Mouse (Mus musculus) CH12.LX (cell line): ENCODE data around the gene Rassf2. TPM values are rescaled to one million over a fixed set of nuclear protein-coding genes. Genes with fewer than 3 reads are reported as not detected.
A peak's percentile ranks its signal among the peaks of the same experiment; 100 is the strongest.

Experiments
- DNase-seq: peaks from one replicate; pipeline ENCODE4 v3.0.0-alpha.2; 2013; ENCODE audit errors: extremely low read depth
- H3K27ac ChIP-seq: 2 replicates; pipeline ENCODE4 v1.5.1; 2012; ENCODE audit warnings: low read depth, mild to moderate bottlenecking, control low read depth, moderate library complexity; ENCODE audit not compliant: insufficient read depth
- H3K27me3 ChIP-seq: replicated peaks from 2 replicates; pipeline ENCODE3; 2012; ENCODE audit warnings: inconsistent platforms
- H3K36me3 ChIP-seq, 2 experiments: replicated peaks in 1 of 2; 2 replicates each; pipeline versions ENCODE3 to v1.6.1; 2012; ENCODE audit warnings: inconsistent platforms in 1 of 2, low read length in 1 of 2, mild to moderate bottlenecking in 1 of 2, mixed read lengths in 1 of 2, moderate library complexity in 1 of 2; ENCODE audit not compliant: control insufficient read depth in 1 of 2, insufficient read depth in 1 of 2
- H3K4me1 ChIP-seq, 2 experiments: 2 replicates each; pipeline ENCODE4 v1.6.1; 2012; ENCODE audit warnings: inconsistent platforms in 1 of 2, moderate library complexity in 1 of 2; ENCODE audit not compliant: insufficient read depth in 2 of 2, control insufficient read depth in 1 of 2
- H3K4me2 ChIP-seq: 2 replicates; pipeline ENCODE4 v1.6.1; 2012; ENCODE audit warnings: low read depth, mild to moderate bottlenecking, control low read depth; ENCODE audit not compliant: poor library complexity, insufficient read depth, severe bottlenecking
- H3K4me3 ChIP-seq, 3 experiments: fragments of 150-350 bp in 1 of 3; sonication (generic) in 1 of 3; replicated peaks in 1 of 3; 2 replicates each; pipeline versions ENCODE3 to v1.5.1; 2011 to 2012; ENCODE audit warnings: low read depth in 2 of 3, low read length in 2 of 3, mild to moderate bottlenecking in 2 of 3, moderate library complexity in 2 of 3, control low read depth in 1 of 3, improper control_type of control experiment in 1 of 3, inconsistent platforms in 1 of 3, mixed read lengths in 1 of 3; ENCODE audit not compliant: poor library complexity in 1 of 3
- H3K79me2 ChIP-seq: replicated peaks from 2 replicates; pipeline ENCODE4 v1.6.1; 2012; ENCODE audit warnings: mild to moderate bottlenecking, moderate library complexity; ENCODE audit not compliant: control insufficient read depth, poor library complexity, insufficient read depth, severe bottlenecking; ENCODE audit errors: extremely low read depth
- H3K9ac ChIP-seq: 2 replicates; pipeline ENCODE4 v1.6.1; 2012; ENCODE audit warnings: low read depth, mild to moderate bottlenecking, control low read depth, moderate library complexity; ENCODE audit not compliant: insufficient read depth
- H3K9me3 ChIP-seq: replicated peaks from 2 replicates; pipeline ENCODE3; 2012; ENCODE audit warnings: low read length, inconsistent platforms, mixed read lengths
- BHLHE40 ChIP-seq: IDR thresholded peaks from 2 replicates; pipeline ENCODE4 v1.6.1; 2011; ENCODE audit warnings: mild to moderate bottlenecking, low read depth, low read length, improper control_type of control experiment
- CHD1 ChIP-seq: IDR thresholded peaks from 2 replicates; pipeline ENCODE4 v1.6.1; 2012; ENCODE audit warnings: low read depth, low read length, improper control_type of control experiment, inconsistent platforms
- CTCF ChIP-seq, 2 experiments: IDR thresholded peaks in 1 of 2; conservative IDR thresholded peaks in 1 of 2; 2 replicates each; pipeline ENCODE4 v1.5.1; 2011 to 2012; ENCODE audit warnings: low read depth in 2 of 2, low read length in 2 of 2, improper control_type of control experiment in 1 of 2, inconsistent platforms in 1 of 2, mild to moderate bottlenecking in 1 of 2, moderate library complexity in 1 of 2
- E2F4 ChIP-seq: IDR thresholded peaks from 2 replicates; pipeline ENCODE4 v1.6.1; 2011; ENCODE audit warnings: low read depth, low read length, improper control_type of control experiment; ENCODE audit not compliant: insufficient replicate concordance
- ELF1 ChIP-seq: IDR thresholded peaks from 2 replicates; pipeline ENCODE4 v1.6.1; 2014; ENCODE audit warnings: low read depth, mild to moderate bottlenecking, inconsistent platforms, low read length, improper control_type of control experiment
- EP300 ChIP-seq: IDR thresholded peaks from 2 replicates; pipeline ENCODE4 v1.6.1; 2011; ENCODE audit warnings: low read length, improper control_type of control experiment
- ETS1 ChIP-seq: conservative IDR thresholded peaks from 2 replicates; pipeline ENCODE4 v1.6.1; 2012; ENCODE audit warnings: low read depth, mild to moderate bottlenecking, inconsistent platforms, low read length, improper control_type of control experiment, moderate library complexity
- GABPA ChIP-seq: IDR thresholded peaks from 2 replicates; pipeline ENCODE4 v1.6.1; 2012; ENCODE audit warnings: low read depth, low read length, improper control_type of control experiment, inconsistent platforms; ENCODE audit not compliant: insufficient replicate concordance
- HCFC1 ChIP-seq: IDR thresholded peaks from 2 replicates; pipeline ENCODE4 v1.6.1; 2012; ENCODE audit warnings: low read depth, mild to moderate bottlenecking, inconsistent platforms, low read length, improper control_type of control experiment
- JUND ChIP-seq: conservative IDR thresholded peaks from 2 replicates; pipeline ENCODE4 v1.6.1; 2011; ENCODE audit warnings: low read depth, low read length, improper control_type of control experiment
- MAX ChIP-seq: IDR thresholded peaks from 2 replicates; pipeline ENCODE4 v1.6.1; 2011; ENCODE audit warnings: low read length, improper control_type of control experiment
- MAZ ChIP-seq: IDR thresholded peaks from 2 replicates; pipeline ENCODE4 v1.6.1; 2012; ENCODE audit warnings: low read depth, mild to moderate bottlenecking, inconsistent platforms, low read length, improper control_type of control experiment, moderate library complexity
- MXI1 ChIP-seq: IDR thresholded peaks from 2 replicates; pipeline ENCODE4 v1.6.1; 2011; ENCODE audit warnings: mild to moderate bottlenecking, low read depth, low read length, improper control_type of control experiment
- MYC ChIP-seq: IDR thresholded peaks from 2 replicates; pipeline ENCODE4 v1.6.1; 2011; ENCODE audit warnings: low read depth, mild to moderate bottlenecking, improper control_type of control experiment, low read length
- NRF1 ChIP-seq: IDR thresholded peaks from 2 replicates; pipeline ENCODE4 v1.6.1; 2014; ENCODE audit warnings: low read depth, mild to moderate bottlenecking, inconsistent platforms, low read length, improper control_type of control experiment, moderate library complexity
- RAD21 ChIP-seq: IDR thresholded peaks from 2 replicates; pipeline ENCODE4 v1.6.1; 2011; ENCODE audit warnings: low read depth, mild to moderate bottlenecking, low read length, improper control_type of control experiment, moderate library complexity
- SIN3A ChIP-seq: IDR thresholded peaks from 2 replicates; pipeline ENCODE4 v1.6.1; 2012; ENCODE audit warnings: low read length, improper control_type of control experiment, inconsistent platforms
- SMC3 ChIP-seq: IDR thresholded peaks from 2 replicates; pipeline ENCODE4 v1.6.1; 2011; ENCODE audit warnings: low read depth, low read length, improper control_type of control experiment
- TBP ChIP-seq: conservative IDR thresholded peaks from 2 replicates; pipeline ENCODE4 v1.6.1; 2011; ENCODE audit warnings: low read depth, low read length, improper control_type of control experiment
- TCF12 ChIP-seq: IDR thresholded peaks from 2 replicates; pipeline ENCODE4 v1.6.1; 2014; ENCODE audit warnings: low read depth, mild to moderate bottlenecking, inconsistent platforms, low read length, improper control_type of control experiment
- UBTF ChIP-seq: IDR thresholded peaks from 2 replicates; pipeline ENCODE4 v1.6.1; 2012; ENCODE audit warnings: low read depth, mild to moderate bottlenecking, inconsistent platforms, low read length, improper control_type of control experiment, moderate library complexity
- USF2 ChIP-seq: conservative IDR thresholded peaks from 2 replicates; pipeline ENCODE4 v1.6.1; 2011; ENCODE audit warnings: low read depth, low read length, improper control_type of control experiment
- ZC3H11A ChIP-seq: IDR thresholded peaks from 2 replicates; pipeline ENCODE4 v1.6.1; 2012; ENCODE audit warnings: low read depth, mild to moderate bottlenecking, inconsistent platforms, low read length, improper control_type of control experiment
- ZKSCAN1 ChIP-seq: IDR thresholded peaks from 2 replicates; pipeline ENCODE4 v1.6.1; 2012; ENCODE audit warnings: low read depth, inconsistent platforms, low read length, improper control_type of control experiment, borderline replicate concordance
- ZNF384 ChIP-seq: IDR thresholded peaks from 2 replicates; pipeline ENCODE4 v1.6.1; 2012; ENCODE audit warnings: low read depth, low read length, improper control_type of control experiment, inconsistent platforms
- dilution Hi-C: fragments of 300-500 bp; cut with MboI; formaldehyde crosslinking; loops from 2 replicates; pipeline ENCODE4 v1.14.3; 2020; ENCODE audit warnings: low sequenced_read_pairs; ENCODE audit not compliant: extremely low pct_unique_long_range_greater_than_20kb, extremely low pct_ligation_motif_present
- in situ Hi-C: fragments of 300-500 bp; cut with MboI; formaldehyde crosslinking; loops from 3 replicates; pipeline ENCODE4 v1.14.3; 2019; ENCODE audit warnings: low sequenced_read_pairs, low pct_ligation_motif_present, low pct_unique_long_range_greater_than_20kb, mixed read lengths
- polyA plus RNA-seq: library from polyadenylated mRNA; unstranded; fragments of >175 nt; gene quantifications from 2 replicates; pipeline ENCODE4 v1.2.1, GENCODE M21; 2012; ENCODE audit warnings: low read depth; ENCODE audit not compliant: insufficient read length
- total RNA-seq, 2 experiments: library from RNA; depleted of rRNA; stranded (reverse); fragments of 300-350 nt in 1 of 2; fragments of >200 nt in 1 of 2; gene quantifications; 2 replicates each; pipeline ENCODE4 v1.2.3; 2012 to 2014

Rassf2 gene
- total and polyA plus RNA-seq, 3 experiments: 33.8 to 61.5 (median 45.3) TPM

- TF ChIP-seq MXI1 (peak; percentile 19; the same call in 1 of the 2 replicates), SMC3 (no peak), GABPA (no peak), JUND (no peak), MAZ (peak; percentile 63; the same call in 1 of the 2 replicates), TBP (no peak), MYC (peak; percentile 45; the same call in 1 of the 2 replicates), USF2 (0 out of 2 replicates have a peak, but pooled peaks have one; percentile 19), SIN3A (peak; percentile 44; the same call in 1 of the 2 replicates)
Measured at GRCm38 (mm10) chr2:132003916-132004315, 26.1 kb downstream of the Rassf2 start (continued).

GRCm38 (mm10) chr2:132001696-132002334 lies 28.2 kb downstream of the Rassf2 start:
- H3K27me3 ChIP-seq: no peaks in the 10 kb centered on the region
- H3K27ac ChIP-seq: no peak overlapping the region
- H3K4me2 ChIP-seq: no peak overlapping the region
- no peak for TF ChIP-seq USF2
- TF ChIP-seq ELF1: no peak
- H3K79me2 ChIP-seq: no peaks in the 10 kb centered on the region
- peaks cover 62 to 83% of the 10 kb centered on the region in 2 experiments for H3K36me3 ChIP-seq
- peaks cover 29 to 67% of the 10 kb centered on the region in 2 experiments for H3K4me1 ChIP-seq
- dilution Hi-C loops: no loop called here
- no peak for DNase-seq
- H3K9me3 ChIP-seq: no peaks in the 10 kb centered on the region
- no peak overlapping the region for H3K4me3 ChIP-seq
- no peak overlapping the region for H3K9ac ChIP-seq
- in situ Hi-C loops: loop anchor here (5.0 to 10.0 kb wide), 2 partner anchors 60 to 113 kb away; no protein-coding TSS in a partner anchor

GRCm38 (mm10) chr2:131997356-131997755 lies 32.7 kb downstream of the Rassf2 start:
- no peak overlapping the region for H3K27ac ChIP-seq
- H3K36me3 ChIP-seq: peaks cover 76 to 88% of the 10 kb centered on the region in 2 experiments
- no peaks in the 10 kb centered on the region; the same call in 1 of the 2 replicates for H3K79me2 ChIP-seq
- in situ Hi-C loops: no loop called here
- dilution Hi-C loops: no loop called here
- TF ChIP-seq CHD1 (no peak), GABPA (no peak), MAX (no peak), ETS1 (no peak), MXI1 (no peak), NRF1 (no peak), HCFC1 (no peak), ELF1 (no peak), ZC3H11A (no peak), E2F4 (no peak), EP300 (no peak), CTCF (conservative IDR thresholded peaks at IDR 0.05 in 1 of 2, IDR thresholded peaks at IDR 0.05 in 1 of 2; ENCODE audit: low read depth in 2 of 2, low read length in 2 of 2) (no peak), SMC3 (no peak), ZNF384 (no peak), SIN3A (no peak), TCF12 (no peak), UBTF (no peak), BHLHE40 (no peak), ZKSCAN1 (no peak), RAD21 (no peak)
- peaks cover 19 to 72% of the 10 kb centered on the region in 2 experiments for H3K4me1 ChIP-seq
- H3K9me3 ChIP-seq: no peaks in the 10 kb centered on the region
- H3K9ac ChIP-seq: no peak overlapping the region
- DNase-seq: no peak
- no peaks in the 10 kb centered on the region for H3K27me3 ChIP-seq
- no peak overlapping the region for H3K4me2 ChIP-seq
- H3K4me3 ChIP-seq: no peak overlapping the region
